Mouse (Mus musculus) 3T3-L1 (cell line): ENCODE measurements around the gene Casq2.
A peak's percentile ranks its signal among the peaks of the same experiment; 100 is the strongest.
"Not testable (repeated sequence)": the region's sequence is repeated elsewhere in the genome, so short reads cannot be mapped to it uniquely, and the experiment has no call there.

ENCODE experiments used
- DNase-seq: peaks from one replicate; pipeline ENCODE4 v3.0.0-alpha.2; 2015; ENCODE audit warnings: low read depth, low spot score

Gene Casq2

DNA sequence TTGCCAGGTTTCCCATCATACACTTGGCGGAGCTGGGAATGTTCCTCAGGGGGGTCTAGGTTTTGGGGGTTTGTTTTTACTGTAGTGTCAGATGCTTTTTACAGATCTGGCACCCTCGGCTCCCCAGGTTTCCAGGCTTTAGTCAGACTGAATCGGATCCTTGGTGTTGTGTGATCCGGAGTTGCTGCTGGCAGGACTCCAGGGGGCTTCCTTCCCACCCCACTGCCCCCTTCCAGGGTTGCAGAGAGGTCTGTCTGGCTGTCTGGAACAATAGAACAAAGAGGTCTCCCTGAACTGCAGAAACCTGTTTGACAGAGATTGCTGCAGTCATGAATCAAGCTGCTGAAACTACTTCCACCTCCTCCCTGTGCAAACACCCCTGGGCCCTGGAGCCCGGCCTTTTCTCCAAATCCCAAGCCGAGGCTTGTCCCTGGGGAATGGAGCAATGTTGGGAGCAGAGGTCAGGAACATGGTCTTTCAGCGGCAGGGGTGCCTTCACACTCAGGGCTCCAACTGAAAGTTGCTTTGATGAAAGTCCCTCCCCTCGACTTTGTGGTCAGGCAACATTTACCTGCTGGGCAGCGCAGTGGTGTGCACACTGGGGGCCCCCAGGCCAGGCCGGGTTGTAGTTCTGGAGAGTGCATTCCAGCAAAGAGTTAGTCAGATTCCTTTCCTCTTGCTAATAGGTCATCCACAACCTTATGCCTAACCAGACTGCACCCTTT, 49.3 kb downstream of the Casq2 start:
- peak; percentile 72 for DNase-seq

DNA sequence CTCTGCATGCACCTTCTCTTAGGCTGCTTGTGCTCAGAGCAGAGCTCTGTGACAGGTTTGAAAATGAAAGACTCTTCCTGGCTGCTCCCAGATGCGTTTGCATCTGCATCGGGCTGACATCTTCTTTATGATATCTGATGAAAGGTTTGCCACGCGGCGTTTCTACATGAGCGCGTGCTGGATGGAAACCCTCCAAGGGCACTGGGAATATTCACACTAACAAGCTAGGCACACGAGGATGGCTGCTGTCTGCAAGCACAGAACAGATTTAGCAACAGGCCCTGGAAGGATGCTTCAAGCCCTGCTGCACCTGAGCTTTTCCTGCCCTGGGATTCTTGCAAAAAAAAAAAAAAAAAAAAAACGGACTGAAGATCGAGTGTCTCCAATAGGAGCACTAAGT, 50.9 kb downstream of the Casq2 start:
- no peak for DNase-seq

DNA sequence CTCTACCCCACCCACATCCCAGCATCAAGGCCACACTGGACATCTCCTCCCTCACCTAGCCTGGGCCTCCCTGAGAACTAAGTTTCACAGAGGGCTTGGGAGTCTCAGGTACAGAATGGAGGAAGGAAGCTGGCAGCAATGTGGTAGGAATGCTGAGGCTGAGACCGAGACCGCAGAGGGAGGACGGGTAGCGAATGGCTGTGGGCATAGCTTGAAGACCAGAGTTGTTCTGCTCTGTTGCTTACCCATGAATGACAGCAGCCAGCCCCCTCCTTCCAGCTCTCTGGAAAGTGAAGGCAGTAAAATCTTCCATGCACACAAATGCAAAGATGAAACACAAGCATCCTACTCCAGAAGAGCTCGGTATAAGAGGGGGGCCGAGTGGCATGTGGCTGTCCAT, 52.7 kb downstream of the Casq2 start:
- DNase-seq, result no peak

DNA sequence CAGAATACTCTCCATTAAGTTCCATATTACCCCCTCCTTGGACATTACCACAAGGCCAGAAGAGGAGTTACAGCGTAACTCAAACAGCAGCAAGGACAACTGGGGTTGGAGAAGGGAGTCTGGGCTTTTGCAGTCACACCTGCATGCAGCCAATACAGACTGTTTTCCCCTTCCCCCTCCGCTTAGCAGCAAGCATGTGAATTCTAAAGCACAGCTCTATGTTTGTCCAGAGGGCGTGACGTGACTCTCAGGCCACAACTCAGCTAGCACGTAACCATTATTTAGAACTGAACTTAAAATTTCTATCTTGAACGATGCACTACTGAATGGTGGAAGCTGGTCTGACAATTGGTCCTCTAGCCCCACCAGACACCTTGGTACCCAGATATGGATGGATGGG, 54.4 kb downstream of the Casq2 start:
- DNase-seq, result no peak

DNA sequence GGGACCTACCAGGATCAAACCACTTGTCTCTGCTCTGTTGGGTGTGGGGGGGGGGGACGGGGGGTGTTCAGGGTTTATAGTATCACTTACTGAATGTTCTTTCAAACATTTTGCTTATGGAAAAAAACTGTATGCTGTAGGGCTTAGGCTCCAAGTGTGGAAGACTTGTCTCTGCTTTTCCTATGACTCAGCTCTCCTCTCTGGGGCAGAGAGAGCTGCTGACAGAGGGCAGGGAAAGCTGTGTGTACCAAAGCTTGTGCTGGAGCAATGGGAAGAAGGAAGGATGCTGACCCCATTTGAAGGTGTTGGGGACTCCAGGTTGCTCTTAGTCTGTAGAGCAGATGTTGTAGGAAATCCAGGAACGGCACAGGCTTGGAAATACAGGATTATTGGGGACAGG, 55.2 kb downstream of the Casq2 start:
- DNase-seq, result peak; percentile 73

DNA sequence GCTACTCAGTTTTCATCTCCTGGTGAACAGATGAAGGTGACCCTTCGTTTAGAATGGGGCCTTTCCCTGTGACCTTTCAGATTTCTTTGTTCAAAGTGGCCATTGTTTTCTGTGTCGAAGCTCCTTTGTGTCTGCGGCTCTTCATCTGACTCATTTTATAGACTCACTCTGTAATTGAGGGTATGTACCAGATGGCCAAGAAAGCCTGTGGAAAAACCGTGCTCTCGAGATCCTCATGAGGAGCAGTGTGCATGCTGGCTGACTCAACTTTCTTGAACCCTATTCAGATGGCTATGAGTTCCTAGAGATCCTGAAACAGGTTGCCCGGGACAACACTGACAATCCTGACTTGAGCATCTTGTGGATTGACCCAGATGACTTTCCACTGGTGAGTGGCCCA, 55.7 kb downstream of the Casq2 start:
- DNase-seq, result peak; percentile 71

DNA sequence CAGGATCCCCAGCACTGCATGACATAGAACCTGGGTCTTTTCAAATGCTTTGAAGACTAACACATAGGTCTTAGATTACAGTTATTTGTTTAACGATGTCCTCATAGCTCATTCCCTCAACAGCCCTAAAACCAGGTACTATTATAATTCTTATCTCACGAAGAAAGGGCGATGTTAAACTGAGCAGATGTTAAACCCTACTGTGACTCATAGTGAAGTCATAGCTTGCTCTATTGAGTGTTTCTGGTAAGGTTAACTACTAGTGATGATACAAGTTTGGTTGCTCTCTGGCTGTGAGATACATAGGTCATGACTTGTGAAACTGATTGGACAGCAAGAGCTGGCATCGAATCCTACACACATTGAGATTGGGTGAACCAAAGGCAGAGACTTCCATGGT, 56.7 kb downstream of the Casq2 start:
- DNase-seq, result peak; percentile 69

DNA sequence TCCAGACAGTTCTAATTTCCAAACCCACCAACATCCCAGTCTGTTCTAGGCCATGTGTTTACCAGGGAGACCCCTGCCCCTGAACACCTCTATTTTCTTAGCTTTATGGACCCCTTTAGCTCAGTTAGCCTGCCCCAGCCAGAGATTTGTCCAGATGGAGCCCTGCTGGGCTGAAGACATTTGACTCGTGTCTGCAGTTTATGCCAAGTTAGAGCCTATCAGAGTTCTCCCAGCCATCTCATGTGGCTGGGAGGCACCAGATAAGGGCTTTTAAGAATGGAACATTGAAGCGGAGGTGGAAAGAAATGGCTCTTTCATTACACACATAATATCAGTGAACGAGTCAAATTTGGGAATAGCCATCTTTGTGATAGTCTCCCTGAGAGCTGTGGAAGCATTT, 57.3 kb downstream of the Casq2 start:
- DNase-seq, result no peak

DNA sequence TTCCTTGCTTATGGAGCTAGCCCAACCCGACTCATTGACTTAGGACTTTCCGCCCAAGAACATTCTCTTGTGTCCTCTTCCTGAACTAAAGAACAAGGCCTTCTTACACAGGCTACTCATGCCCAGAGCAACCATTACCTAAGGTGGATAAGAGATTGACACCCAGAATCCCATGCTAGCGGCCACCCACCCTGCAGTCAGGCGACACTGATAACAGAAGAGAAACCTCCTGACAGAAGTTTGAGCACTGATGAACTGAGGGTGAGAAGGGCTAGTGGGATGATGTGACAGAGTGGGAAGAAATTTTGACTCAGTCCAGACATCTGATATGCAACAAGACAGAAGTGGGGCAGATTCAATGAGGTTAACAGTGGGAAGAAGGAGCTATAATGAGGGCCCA, 58.2 kb downstream of the Casq2 start:
- DNase-seq, result no peak

DNA sequence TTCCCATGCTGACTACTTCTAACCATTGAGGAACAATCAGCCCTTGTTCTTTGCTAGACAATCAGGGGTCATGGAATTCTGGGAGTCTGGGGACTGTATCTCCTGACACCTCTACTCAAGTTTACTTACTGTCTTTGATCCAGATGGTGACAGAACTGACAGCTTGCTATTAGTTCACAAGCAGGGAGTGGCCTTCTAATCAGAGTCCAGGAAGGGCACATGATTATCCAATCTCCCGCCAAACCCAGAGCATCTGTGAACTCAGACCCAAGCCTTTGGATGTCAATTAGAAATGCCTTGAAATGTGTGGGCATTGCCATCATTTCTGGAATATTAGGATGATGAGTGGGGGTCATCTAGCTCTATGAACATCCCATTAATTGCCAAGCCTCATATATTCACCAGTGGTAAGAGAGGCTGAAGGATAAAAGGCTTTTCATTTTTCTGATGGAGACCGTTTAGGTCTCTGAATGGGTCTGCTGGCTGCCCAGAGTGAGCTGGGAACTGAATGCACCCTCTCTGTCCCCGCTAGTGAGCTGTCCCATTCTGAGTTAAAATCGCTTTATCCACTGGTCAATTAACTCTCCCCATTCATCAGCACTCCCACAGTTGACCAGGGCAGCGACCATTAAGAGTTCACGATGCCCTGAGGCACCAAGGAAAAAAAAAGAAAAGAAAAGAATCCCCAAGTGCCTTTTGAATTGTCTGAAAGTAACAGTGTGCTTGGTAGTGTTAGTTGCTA, 59.6 kb downstream of the Casq2 start:
- DNase-seq, result no peak

DNA sequence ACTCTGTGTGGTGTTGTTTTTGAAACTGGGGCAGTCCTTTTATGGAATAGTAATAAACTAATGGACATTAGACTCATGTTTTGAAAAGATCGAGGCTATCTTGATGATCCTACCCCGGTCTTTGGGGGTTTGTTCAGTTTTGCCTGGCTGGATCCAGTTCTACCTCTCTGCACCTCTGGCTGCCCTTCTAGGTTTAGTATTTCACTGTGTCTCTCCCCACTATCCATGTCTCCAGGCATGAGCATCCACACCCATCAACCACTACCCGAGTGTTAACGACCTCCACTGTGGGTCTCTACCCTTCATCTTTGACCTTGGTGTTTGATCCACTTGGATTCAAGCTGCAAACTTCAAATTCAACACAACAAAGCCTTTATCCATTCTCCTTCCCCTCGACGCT, 60.2 kb downstream of the Casq2 start:
- no peak for DNase-seq

DNA sequence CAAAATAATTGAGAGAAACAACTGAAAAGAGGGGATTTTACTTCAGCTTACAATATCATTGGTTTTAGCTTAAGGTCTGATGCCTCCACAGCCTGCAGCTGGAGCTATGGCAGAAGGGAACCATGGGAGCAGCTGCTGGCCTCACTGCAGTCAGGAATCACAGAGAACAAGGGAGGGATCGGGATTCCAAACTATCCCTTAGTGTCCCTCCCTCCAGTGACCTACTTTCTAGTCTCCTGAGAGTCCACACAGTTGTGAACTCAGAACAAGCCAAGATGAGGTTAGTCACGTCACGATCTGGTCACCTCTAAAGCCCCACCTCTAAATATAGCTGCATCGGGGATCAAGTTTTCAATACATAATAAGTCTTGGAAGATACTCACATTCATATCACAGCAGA, 61.0 kb downstream of the Casq2 start:
- DNase-seq, result no peak

DNA sequence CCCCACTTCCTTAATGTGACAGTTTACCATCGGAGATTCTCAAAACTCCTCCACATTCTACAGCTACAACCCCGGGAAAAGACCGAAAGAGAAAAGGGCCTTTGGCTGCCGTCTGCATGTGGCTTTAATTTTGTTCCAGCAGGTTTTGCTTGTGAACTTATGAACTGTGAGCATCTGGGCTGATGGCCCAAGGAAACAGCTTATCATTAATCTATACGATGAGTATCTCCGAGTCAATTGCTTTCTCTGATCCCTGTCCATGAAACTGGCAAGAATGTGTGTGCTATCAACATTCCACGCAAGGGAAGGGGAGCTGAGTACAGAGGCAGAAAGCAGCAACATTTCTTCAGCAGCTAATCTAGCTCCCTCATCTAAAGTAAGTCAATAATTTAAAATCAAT, 63.7 kb downstream of the Casq2 start:
- peak; percentile 24 for DNase-seq

DNA sequence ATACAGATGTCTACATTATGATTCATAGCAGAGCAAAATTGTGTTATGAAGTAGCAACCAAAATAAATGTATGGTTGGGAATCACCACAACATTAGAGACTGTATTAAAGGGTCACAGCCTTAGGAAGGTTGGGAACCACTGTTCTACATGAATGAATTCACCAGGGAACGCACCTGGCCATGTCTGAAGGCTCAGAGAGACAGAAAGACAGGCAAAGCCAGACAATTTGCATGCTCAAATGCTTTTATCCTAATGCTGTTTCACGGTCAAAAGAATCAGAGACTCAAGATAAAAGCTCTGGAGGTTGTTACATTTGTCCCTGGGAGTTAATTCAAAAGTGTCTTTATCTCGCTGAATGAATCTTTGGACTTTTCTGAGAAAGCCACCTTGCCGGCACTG, 65.6 kb downstream of the Casq2 start:
- no peak for DNase-seq

DNA sequence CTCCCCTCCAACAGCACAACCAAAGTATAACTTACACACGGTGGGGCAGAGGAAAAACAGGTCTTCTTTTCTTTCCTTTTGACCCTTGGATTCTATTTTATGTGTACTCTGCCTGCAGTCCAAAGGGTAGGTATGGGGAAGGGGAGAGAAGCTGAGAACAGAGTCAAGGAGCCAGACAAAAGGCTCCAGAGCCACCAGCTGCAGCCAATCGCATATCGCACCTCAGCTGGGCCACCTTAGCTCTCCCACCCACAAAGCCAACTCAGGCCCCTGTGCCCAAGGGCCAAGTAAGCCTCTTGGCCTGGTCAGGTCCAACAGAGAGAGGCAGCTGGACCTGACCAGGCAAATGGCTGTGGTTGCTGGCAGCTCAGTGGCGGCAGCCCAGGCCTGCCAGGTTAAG, 66.3 kb downstream of the Casq2 start:
- no peak for DNase-seq

DNA sequence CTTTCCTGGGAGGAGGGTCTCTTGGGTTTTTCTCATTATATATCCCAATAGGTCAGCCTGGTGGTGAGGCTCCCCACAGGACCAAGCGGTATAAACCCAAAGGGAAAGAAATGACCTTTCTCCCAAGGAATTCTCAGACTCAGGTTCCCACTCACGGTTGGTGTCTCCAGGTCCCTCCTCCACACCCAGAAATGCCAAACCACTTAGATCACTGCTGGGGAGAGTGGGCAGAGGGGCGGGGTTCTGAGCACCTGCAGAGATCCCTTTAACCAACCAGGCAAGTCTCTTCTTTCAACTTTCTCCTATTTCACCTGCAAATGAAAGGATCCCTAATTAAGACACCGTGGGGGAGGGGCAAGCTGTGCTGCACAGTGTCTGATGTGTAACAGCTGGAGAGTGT, 66.7 kb downstream of the Casq2 start:
- DNase-seq, result peak; percentile 43

DNA sequence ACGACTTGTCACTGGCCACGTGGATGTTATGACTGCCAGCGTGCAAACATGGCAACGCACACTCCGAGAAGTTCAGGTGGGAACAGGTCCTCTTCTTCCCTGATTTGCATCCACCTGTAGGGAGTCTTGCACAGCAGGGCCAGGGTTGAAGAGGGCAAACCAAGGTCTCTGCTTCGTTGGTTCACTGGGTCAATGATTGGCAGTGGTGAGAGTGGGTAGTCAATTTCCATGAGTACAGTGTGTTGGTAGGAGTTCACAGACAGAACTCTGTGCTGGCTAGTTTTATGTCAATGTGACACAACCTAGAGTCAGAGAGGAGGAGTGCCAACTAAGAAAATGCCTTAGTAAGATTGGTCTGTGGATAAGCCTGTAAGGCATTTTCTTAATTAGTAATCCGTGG, 67.9 kb downstream of the Casq2 start:
- DNase-seq, result no peak

DNA sequence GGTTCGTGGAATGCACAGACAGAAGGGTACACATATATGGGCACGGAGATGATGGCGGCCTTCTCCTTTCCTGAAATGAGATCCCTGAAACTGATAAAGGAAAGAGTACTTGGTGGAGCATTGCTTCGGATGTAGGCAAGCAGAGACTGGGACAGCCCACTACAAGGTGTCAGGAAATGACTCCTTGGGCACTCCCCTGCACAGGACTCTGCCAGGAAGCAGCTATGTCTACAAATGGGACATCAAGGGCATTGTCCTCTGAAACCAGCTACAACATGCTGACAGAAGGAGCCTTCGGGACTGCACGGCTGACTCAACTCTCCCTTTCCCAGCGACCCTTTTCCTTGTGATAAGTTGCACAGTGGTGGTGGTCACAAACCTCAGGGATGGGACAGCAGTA, 70.5 kb downstream of the Casq2 start:
- DNase-seq, result no peak

DNA sequence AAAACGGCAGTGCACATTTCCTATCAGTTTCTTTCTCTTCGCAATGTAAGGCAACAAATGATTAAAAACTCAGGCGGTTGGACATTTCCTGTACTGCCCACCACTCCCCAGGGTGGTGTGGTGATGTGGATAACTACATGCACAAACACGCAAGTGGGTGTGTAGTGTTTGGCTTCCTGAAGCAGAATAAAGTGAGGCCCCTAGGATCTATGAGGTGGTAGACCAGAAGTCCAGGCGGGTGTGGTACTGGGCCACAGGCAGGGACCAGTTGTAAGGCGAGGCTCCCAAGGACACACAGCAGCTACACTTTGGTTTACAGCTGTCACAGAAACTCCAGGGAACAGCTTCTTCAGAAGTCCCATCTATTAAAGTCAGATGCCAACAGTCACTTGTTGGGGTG, 71.4 kb downstream of the Casq2 start:
- no peak for DNase-seq

DNA sequence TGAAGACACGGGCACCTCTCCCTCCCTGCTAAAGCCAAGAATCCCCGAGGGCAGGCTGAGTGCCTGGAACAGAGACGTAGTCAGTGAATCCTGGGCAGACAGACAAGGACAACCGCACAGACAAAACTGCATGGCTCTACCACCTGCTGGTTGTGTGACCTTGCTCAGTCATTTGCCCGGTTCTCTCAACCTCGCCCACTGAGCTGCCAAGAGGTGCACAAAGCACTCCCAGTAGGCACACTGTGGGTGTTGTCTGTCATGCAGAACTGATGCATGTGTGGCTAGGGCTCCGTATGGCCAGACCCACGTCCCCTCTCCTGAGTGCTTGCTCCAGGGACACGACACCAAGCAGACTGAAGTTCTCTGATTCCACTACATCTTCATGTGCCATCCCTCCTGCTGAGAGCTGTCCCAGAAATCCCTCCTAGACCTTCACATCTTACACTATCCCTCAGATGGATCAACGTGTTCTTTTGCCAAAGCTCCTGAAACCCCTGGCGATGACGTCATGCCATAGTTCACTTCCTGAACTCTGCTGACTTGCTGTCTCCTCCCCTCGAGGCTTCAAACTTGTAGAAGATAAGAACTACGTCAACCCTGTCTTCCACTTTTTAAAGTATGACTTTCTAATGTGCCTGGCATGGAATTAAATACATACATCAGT, 72.7 kb downstream of the Casq2 start:
- DNase-seq, result peak; percentile 72

DNA sequence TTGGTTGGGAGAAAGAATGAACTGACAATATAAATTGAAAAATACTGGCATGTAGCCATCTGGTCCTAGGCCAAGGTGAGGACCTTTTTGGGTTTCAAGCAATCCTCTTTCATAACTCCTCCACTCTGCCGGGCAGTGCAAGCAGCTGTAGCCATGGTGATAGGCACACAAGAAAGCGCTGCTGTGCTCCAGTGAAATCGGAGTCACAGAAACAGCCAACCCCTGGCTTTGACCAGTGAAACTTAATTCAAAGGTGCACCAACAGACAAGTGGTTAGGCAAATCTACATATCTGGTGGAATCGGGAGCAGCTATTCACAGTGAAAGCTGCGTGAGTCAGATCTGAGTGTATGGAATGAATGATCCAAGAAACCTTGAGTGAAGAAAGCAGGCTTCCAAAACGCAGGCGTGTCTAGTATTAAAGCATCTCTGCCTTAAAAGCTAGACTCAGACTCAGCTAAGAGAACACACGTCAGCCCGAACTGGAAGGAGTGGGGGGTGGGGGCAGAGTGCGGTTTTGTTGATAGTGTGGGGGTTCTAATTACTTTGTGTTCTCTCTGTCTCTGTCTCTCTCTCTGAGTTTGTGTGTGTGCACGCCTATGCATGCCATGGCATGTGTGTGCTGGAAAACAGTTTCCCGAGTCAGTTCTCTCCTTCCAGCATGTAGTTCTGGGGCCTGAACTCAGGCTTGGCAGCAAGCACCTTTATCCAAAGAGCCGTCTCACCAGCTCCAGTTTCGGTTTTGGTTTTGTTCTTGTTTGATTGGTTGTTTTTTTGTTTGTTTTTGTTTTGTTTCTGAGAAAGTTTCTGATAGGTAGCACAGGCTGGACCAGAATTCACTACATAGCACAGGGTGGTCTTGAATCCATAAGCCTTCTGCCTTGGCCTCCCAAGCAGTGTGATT, 73.5 kb downstream of the Casq2 start:
- peak; percentile 78 for DNase-seq

DNA sequence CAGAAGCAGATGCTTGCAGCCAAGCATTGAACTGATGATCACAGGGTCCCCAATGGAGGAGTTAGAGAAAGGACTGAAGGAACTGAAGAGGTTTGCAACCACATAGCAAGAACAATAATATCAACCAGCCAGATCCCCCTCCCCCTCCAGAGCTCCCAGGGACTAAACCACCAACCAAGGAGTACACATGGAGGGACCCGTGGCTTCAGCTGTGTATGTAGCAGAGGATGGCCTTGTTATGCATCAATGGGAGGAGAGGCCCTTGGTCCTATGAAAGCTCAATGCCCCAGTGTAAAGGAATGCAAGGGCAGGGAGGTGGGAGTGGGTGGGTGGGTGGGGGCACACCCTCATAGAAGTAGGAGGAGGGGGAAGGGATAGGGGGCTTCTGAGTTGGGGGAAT, 77.6 kb downstream of the Casq2 start:
- DNase-seq, result not testable (repeated sequence)
